Mouse (Mus musculus): ENCODE data around the gene Igf2bp3.
A peak's percentile ranks its signal among the peaks of the same experiment; 100 is the strongest.

The Igf2bp3 gene

DNA sequence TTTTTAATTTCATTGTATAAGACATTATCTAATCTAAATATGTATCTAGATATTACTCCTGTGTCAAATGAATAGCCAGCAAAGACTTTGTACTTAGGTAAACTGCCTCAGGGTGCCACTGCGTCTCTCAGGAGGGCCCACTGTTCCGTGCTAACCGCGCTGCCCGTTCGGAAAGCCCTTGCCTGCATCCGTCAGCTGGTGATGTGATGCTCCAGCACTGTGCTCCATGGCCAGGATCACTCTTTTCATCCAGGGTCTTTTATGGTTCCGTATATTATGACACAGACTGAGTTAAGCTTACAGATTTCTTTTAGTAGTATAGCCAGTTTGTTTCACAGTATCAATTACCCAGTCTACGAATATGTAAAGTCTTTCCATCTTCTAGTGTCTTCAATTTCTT is 82.9 kb downstream of the Igf2bp3 start:
- DNase-seq, result no peak

DNA sequence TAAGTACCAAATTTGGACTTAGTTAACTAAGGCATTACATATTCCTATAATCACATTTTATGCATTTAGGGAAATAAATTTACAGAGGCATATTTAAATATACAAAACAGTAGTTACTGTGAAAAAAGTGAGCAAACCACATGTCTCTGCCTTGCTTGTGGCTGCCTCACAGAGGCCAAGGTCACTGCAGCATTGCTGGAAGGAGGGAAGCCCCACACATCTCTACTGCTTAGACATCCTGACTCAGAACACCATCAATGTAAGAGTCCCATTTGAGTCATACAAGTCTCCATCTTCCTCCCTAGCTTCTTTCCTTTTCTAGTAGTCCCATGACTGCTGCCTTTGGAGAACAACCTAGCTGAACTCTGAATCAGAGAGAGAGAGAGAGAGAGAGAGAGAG is 84.4 kb downstream of the Igf2bp3 start:
- DNase-seq, result no peak

DNA sequence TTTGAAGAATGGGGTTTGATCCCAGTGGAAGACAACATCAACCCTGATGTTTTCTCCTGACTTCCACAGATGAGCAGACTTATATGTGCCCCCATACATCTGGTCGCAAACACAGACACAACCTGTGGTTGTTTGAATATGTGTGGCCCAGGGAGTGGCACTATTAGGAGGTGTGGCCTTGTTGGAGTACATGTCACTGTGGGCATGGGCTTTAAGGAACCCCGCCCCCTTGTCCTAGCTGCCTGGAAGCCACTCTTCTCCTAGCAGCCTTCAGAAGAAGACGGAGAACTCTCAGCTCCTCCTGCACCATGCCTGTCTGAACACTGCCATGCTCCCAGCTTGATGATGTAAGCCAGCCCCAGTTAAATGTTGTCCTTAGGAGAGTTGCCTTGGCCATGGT is 94.4 kb downstream of the Igf2bp3 start:
- DNase-seq, result no peak

DNA sequence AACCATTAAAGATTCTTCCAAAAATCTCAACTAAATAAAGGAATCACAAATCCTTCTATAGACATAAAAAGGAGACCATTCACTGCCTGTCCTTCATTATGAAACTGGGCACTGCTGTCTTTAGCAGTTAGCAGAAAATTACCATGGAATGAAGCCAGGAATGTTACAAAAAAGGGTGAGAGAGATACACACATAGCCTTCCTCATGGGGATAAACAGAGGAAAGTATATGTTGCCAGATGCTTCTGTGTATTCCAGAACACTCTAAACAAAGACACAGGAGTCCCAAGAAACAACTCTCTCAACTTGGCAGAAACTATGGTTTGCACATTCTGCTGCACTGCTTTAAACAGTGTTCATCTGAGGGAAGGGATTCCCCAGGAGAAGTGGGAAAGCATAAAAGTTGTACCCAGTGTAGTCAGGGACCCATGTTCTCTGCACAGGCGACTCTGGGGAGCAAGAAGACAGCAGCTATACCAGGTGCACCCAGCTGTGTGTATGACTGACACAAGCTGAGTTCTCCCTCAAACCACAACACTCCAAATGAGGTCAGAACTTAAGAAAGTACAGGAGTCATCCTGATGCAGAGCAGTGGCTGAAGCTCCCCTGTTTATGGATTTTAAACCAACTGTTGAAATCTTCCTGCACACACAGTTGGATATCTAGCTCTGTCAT is 95.2 kb downstream of the Igf2bp3 start:
- no peak for DNase-seq

DNA sequence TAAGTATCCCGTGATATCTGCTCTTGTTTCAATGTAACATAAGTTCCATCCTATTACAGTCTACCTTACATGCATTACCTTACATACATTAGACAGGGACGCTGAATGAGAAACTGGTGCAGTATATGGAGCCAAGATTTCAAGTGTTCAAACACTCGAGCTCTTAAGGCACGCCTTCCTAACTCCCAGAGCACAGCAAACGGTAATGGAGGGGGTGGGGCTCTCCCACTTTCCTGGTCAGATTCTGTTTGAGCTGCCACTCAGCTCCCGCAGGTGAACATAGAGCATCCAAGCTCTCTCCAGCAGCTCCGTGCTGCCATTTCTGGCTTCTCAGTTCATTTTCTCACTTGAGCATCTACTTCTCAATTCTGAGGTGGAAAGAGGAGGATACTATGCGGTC is 96.3 kb downstream of the Igf2bp3 start:
- no peak for DNase-seq

DNA sequence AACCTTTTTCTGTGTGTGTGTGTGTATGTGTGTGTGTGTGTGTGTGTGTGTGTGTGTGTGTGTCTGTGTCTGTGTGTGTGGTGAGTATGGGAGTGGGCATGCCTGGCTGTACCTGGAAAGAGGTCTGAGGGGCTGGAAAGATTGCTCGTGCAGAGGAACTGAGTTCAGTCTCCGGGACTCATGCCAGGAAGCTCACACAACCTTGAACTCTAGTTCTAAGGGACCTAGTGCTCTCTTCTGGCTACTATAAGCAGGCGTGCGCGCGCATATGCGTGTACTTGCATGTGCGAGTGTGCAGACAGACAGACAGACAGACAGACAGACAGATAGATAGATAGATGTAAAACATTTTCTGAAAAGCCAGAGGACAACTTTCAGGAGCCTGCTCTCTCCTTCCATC is 98.5 kb downstream of the Igf2bp3 start:
- DNase-seq, result no peak

DNA sequence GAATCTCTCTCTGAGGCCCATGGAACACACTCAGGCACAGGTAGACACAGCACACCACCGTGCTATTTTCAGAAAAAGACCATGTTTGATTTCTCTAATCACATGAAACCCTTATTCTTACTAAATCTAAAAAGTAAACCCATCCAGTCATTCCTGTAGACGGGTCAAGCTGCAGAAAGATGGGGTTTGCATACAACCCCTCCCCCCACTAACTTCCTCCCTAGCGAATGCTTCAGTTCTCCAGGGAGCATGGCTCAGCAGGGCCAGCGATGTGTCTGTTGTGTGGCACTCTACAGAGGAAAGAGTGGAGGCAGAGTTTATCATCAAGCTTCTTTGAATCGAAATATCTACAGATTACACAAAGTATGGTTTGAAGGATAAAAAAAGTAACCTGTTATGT is 99.2 kb downstream of the Igf2bp3 start:
- no peak for DNase-seq

DNA sequence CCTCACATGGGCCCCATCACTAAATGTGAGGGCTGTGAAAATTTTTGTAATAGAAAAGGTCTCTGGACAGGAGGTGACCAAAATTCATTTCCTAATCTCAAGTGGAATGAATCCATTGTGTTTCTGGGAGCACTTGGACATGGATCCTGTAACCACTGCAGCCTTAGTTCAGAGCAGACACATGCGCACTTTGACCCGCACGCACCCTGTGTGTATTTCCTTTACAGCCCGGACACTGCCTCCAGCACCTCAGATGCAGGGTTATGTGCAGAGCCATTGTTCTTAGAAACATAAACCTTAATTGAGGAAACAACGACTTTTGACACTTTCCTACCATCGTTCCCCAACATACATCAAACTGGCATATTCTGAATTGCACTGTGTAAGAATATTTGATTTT is 100.3 kb downstream of the Igf2bp3 start:
- no peak for DNase-seq

DNA sequence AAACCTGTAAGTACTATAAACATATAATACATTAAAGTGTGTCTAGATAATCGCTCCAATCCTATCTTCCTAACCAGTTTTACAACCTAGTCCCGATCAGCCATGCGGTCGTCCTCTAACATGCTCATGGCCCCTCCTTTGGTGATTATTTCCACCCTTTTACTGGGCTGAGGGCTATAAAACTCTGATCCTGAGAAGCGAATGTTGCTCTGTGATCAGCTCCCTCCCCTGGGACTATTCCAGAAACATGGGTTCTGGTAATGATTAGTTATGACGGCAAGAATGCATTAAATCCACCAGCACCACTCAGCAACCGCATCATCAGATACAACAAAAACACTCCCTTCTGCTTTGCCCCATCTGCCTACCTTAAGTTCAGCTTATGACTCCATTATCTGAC is 100.9 kb downstream of the Igf2bp3 start:
- no peak for DNase-seq

DNA sequence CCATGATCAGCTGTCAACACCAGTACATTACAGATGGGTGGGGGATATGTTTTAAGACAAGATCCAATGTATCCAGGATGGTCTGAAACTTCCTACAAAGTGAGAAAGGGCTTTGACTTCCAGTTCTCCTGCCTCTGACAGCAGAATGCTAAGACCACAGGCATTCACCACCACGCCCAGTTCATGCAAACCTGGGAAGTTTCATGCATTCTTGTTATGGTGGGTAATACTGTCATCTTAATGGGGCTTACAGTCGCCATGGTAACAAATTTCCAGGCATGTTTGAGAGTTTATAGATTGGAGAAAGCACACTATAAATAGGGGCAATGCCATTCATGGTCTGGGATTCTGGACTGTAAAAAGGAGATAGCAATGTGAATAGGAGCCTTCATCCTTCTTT is 105.6 kb downstream of the Igf2bp3 start:
- DNase-seq, result no peak

DNA sequence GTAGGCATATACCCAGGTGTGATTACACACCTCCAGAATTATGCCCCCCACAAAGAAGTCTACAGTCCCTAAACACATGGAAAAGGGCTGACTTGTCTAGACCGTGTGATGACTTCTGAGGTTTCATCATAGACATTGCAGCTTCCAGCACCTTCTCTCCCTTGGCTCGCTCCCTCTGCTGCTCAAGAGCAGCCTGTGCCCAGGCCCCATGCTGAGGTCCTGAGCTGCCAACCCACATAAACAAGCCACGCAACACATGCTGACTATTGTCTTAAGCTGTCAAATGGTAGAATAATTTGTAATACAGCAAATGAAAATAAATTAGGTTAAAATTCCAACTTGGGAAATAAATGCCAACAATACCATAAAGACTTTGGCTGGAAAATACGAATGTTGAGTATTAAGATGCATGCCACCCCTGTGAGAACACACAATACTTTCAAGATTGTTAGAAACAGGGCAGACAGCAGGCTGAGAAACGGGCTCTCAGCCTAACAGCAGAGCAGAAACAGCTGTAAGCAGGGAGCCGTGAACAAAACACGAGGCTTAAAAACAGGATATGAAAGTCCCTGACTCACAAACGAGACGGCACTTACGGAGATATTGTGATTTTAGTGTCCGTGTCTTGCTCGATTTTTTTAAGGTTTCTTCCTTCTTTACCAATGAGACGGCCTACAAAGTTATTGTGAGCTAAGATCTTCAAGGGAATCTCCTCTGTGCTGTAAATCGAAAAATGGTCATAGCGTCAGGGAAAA is 107.8 kb downstream of the Igf2bp3 start:
- no peak for DNase-seq

DNA sequence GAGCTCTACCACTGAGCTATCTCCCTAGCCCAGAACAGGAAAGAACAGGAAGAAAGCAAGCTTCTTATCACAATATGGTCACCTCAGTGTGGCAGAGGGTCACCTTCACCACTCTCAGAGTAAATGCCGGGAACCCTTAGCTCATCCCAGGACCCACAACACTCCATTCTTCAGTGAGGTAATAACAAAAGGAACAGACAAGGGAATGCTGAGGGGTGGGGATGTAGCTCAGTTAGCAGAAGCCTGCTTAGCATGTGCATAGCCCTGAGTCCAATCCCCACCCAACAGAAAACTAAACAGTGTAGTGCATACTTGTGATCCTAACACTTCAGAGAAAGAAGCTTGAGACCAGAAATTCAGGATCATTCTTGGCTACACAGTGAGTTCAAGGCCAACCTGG is 115.7 kb downstream of the Igf2bp3 start:
- no peak for DNase-seq

DNA sequence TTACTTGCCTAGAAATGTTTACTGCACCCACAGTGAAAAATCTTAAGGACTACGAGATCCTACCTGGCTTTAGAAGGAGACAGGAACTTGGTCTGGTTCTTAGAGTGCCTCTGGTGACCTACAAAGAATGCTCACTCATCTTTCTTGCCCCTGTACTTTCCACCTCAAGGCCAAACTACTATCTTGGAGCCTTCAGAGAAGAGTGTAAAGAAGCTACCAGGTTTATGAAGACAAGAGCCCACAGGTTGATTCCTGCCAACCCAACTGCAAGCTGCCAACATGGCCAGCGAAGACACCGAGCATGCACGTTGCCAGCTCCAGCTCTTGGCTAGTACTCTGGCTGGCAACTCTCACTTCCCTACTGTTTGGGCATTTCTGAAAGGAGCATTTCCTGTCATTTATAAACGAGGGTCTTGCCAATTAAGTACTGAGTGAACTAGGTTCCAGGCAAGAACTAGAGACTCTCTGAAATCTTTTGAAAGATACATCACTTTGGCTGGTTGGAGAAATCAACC is 117.1 kb downstream of the Igf2bp3 start:
- DNase-seq, result no peak

DNA sequence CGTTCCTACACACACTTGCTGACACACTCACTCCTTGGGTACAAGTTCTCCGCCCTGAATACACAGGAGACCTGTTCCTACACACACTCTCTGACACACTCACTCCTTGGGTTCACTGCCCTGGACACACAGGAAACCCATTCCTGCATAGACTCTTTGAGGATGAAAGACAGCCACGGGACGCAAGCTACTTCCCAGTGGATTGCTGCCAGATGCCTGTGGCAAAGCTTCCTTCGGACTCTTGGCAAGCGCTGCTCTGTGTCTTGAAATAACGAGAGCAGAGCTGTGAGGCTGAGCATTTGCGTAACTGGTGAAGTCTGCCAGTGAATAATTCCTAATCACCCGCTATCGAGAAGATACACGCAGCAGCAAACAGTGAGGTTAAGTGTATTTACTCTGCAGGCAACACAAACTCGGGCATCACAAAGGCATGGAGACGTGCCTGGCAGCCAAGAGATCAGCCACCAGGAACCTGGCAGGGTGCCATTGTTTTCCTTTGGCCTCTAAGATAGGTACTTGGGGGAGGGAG is 117.8 kb downstream of the Igf2bp3 start:
- DNase-seq, result no peak

DNA sequence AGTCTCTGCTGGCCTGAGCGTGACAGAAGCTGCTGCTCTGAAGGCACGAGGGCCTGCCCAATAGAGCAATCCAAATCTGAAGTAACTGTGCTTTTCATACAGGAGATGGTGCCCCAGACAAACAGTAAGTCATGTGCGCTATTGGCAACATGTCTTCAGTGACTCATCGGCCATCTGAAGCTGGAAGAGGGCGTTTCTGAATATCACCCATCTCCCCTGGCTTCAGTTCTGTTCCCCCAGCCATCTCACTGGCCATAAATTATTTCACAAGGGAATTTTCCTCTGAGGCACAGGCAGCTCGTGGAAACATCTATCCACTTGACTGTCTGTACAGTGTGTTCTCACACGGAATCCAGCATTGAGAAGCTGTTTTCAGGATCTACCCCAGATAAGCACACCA is 118.3 kb downstream of the Igf2bp3 start:
- DNase-seq, result no peak

DNA sequence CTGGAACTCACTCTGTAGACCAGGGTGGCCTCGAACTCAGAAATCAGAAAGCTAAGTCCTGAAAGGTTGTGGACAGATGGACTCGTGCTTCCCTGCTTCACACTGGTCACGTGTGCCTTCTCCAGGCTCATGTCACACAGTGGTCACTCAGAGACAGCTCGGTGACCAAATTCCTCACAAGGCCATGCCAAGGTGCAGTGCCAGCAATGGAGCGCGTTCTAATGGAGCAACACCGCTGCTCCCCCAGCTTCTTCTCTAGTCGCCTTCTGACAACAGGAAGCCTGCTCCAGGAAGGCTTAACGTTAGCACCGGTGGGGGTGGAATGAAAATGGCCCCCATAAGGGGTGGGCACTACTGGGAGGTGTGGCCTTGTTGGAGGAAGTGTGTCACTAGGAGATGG is 119.8 kb downstream of the Igf2bp3 start:
- DNase-seq, result no peak

DNA sequence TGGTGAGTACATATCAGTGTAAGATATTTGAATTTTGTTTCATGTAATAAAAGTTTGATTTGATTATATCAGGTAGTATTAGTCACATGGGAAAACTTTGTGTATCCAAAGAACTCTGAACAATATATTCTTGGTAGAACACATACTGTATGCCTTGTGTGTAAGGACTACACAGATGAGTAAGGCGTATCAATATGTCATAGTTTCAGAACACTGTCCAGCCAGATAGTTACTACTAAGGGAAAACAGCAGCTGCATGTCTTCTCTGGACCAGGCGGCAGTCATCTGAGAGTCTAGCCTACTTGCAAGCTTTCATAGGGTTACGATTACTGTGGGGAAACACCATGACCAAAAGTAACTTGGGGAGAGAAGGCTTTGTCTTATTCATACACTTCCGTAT is 131.7 kb downstream of the Igf2bp3 start:
- DNase-seq, result no peak

DNA sequence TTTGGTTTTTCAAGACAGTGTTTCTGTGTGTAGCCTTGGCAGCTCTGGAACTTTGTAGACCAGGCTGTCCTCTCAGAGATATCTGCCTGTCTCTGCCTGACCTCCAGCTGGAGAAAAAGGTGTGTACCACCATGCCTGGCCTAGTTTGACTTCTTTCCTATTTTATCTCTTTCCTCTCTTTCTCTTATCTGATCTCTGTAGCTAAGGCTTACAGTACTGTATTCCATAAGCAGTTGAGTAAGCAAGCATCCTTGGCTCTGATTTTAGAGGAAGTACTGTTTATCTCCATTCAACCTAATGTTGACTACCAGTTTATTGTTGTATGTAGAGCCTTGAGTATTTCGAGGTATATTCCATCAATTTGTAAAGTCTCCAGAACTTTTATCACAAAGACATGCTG is 135.4 kb downstream of the Igf2bp3 start:
- no peak for DNase-seq

DNA sequence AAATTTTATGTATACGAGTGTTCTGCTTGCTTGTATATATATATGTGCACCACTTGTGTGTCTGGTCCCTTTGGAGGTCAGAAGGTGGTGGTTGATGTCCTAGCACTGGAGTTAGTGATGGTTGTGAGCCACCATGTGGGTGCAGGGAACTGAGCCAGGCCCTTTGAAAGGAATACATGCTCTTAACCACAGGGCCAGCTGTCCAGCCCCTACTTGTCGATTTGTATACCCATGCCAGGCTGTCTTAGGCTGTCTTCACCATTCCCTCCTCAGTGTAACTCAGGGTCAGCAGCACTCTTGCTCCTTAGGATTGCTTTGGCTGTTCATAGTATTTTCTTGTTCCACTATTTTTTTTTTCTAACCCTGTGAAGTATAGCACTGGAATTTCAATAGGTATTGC is 136.9 kb downstream of the Igf2bp3 start:
- DNase-seq, result no peak

DNA sequence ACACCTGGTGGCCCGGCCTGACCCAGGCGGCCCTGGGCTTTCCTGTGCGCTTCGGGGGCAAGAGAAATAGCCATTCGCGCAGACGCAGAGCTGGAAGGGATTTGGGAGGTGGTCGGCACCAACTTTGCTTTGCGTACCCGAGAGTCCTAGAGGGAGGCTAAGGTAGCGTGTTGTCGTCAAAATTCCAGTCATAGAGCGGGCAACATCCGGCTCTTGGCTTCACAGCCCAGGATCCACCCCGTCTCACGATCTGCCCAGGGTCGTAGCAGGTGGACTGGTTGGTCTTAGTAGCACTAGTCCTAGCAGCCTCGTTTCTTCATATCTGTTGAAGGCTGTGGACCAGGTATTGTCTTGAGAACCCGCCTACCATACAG is 140.7 kb downstream of the Igf2bp3 start:
- no peak for DNase-seq

DNA sequence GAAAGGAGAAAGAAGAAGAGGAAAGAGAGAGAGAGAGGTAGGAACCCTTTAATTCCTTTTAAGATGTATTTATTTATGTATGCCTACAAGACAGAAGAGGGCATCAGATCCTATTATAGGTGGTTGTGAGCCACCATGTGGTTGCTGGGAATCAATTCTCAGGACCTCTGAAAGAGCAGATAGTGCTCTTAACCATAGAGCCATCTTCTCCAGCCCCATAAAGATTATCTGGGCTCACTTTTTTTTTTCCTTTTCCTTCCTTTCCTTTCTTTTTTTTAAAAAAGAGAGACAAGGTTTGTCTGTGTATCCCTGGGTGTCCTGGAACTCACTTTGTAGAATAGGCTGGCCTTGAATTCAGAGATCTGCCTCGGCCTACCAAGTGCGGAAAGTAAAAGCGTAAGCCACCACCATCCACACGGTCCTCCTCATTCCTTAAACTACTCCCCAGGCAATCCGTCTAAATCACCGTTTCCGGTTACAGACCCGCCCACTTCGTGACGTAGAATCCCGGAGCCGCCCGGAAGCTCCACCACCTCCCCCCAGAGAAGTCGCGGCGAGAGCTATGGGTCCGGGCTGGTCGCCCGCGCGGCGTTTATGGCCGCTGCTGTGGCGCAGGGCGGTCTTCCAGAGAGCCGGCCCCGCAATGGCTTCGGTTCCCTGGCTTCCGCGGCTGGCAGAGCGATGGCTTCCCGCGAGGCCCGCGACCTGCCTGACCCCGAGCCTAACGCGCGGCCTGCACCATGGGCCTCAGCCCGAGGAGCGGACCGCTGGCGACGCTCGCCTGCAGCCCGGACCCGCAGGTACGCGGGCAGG is 141.2 kb downstream of the Igf2bp3 start, which contains the start of gene Malsu1:
Gene Malsu1, plus strand, starts transcription at position 492 of the 813 bp plus-strand sequence.
- peak; percentile 97 for DNase-seq

DNA sequence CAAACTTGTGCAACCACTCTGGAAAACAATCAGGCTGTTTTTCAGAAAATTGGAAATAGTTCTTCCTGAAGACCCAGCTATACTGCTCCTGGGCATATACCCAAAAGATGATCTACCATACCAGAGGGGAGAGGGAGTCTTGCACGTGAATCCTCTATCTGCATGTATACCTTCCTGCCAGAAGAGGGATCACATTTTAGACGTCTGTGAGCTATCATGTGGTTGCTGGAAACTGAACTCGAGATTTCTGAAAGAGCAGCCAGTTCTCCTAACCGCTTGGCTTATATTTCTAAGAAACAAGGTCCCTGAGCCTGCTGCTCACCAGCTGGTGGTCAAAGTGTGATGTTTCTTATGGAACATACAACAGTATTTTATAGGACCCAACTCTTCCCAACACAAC is 146.4 kb downstream of the Igf2bp3 start:
- DNase-seq, result no peak
